Mouse (Mus musculus) R1 (cell line): Measurements from ENCODE around the gene Ghr.

Experiments
- DNase-seq: peaks from one replicate; pipeline ENCODE4 v3.0.0-alpha.2; 2018; ENCODE audit warnings: low read depth, low spot score

Gene Ghr

DNA sequence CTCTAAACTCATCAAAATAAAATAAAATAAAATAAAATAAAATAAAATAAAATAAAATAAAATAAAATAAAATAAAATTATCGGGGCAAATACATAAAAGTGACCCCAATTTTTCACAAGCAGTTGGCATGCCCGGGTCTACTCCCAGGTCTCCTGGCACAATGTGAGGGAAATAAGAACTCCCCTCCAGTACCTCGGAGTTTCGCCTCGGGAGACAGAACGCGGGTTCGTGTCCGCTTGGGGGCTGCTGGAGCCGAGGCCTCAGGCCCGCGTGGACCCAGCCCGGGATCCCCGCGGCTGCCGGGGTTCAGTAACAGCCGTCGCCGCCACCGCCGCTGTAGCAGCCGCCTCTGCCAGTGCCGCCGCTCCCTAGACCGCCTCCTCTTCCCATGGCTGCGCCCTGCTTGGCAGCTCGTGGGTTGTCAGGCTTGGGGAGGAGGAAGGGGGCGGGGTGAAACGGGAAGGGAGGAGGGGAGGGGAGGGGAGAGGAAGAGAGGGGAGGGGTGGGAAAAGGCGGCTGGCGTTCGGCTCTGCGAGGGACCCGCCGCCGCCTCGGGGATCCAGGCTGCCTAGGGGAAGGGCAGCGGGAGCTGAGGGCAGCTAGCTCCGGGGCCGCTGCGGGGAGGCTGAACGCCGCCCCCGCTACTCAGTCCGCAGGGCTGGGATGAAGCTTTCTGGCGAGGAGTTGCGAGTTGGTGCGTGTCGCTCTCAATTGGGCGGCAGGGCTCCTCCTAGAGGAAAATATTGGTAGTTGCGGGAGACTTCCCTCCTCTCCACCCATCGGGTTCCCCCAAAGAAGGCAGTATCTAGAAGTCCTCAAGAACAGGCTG, at the start of gene Ghr:
Gene Ghr (minus strand): TSS at position 686 of the 830 bp plus-strand sequence.
- DNase-seq: peak; percentile 90

DNA sequence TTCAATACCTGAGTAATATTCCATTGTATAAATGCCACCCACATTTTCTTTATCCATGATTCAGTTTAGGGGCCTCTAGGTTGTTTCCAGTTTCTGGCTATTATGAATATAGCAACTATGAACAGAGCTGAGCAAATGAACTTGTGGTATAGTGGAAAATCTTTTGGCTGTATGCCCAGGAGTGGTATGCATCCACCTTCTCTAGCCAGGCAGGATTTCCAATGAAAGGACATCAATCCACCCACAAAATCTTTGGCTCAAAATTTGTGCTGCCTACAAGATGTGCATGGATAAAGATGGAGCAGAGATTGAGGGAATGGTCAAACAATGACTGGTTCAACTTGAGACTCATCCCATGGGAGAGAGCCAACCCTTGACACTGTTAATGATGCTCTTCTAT, 39.5 kb upstream of the Ghr start:
- DNase-seq: no peak

DNA sequence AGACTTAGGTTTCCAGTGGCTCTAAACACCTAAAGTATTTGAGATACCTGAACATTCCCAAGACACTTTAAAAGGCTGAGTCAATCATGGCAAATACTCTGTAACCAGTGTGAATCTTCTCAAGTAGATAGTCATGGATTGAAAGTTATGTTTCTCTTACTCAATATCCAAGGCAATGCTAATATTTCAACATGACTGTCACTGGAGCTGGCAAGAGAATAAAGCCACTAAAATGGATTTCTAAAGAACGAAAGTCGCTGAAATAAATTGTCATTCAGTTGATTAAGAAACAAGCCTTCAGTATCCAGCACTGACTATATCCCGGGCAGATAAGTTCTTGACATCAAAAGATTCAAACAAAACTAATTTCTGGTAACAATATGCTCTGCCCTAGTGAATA, 37.1 kb upstream of the Ghr start:
- DNase-seq: no peak

DNA sequence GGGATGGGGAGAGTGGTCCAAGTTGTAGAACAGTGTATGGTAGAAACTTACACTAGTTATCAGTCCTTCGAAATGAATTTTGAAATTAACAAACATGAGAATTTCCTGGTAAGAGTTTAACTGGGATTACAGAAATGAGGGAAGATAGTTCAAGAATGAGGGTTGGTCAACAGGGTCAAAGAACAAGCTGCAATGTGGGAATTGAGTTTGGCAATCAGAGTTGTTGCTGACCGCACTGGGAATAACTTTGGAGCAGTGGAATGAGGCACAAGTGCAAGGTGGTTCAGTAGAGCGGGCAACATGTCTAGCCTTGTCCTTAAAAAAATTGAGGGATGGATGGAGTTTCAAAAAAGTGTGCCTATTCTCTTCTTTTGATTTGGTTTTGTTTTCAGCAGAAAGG, 35.0 kb upstream of the Ghr start:
- no peak for DNase-seq

DNA sequence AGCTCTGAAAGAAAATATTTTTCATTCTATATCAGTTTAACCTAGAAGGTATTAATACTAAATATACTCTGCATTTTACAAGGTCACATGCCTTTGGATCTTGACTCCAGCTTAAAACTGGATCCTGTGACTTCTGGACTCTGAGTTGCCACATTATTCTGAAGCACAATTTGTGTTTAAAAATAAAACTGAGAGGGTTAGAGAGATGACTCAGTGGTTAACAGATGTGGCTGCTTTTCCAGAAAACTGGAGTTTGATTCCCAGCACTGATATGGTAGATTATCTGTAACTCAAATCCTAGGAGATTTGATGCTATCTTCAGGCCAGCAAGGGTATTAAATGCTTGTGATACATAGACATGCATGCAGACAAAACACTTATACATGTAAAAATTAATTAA, 28.7 kb upstream of the Ghr start:
- DNase-seq: no peak

DNA sequence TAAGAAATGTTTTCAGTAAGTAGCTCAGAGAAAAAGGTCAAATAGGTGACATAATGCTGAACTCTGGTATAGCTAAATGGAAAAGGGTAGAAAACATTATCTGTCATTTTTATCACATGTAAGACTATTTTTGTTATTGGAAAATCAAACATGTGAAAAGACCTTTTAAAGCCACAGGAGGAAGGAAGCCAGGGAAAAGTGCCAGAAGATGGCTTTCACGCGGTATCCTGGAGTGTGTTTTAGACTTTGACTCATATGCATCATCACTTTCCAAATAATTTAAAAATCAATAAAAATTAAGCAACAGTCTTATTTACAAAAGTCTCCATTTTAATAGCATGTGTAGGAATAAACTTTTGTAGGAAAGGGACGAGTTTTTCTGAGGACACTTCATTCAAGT, 24.7 kb upstream of the Ghr start:
- no peak for DNase-seq

DNA sequence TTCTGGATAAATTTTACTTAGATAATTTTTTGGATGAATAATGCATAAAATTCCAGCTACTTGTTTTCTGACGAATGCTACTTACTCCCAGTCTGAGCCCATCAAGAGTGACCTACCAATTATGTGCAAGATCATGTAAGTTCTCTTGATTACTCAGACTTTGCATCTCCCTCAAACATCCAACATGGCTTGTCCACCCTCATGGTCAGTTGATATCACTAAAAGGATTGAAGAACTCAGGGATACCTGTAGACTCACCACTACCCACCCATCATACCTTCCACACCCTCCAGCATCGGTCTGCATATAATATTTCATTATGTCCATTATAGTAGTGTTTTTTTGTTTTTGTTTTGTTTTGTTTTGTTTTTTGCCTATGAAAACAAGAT, 18.8 kb upstream of the Ghr start:
- no peak for DNase-seq

DNA sequence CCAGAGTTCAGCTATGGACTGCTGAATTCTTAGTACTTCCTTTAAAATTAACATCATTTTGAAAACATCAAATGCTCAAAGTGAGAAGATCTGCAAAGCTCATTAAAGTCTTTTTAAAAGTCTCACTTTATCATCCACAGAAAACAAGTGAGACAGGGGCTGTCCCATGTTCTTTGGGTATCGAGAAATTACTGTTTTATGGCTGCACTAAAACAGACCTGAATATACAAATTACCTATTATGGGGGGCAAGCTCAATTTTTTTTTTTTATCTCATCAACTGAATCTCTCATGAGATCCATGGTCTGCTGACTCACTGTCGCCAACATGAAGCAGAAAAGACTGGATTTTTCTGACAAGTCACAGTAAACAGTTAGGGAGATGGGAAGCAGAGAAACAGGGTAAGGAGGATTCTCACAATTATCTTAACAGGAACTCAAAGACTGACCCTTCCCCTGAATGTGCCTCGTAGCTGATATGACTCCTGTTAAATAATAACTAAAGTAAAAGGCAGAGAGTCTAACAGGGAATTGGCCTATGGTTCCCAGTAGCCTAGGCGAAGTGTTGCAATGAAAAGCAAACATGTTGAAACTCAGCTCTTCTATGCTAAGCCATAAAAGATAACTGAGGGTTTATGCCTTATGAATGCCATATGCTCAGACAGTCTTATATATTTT, 18.3 kb upstream of the Ghr start:
- no peak for DNase-seq

DNA sequence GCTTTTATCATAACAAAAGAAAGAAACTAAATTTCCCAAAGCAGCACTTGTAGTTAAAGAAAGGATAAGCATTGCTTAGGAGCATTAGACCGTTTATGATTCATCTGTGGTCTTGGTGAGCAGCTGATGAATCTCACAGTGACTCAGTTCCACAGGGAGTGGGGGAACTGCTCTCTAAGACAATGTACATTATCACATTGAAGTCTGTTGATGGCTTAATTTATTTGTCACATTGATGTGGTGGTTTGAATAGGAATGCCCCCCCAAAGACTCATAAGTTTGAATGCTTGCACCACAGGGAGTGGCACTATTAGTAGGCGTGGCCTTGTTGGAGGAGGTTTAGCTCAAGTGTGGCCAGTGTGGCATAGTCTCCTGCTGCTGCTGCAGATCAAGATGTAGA, 4.6 kb upstream of the Ghr start:
- DNase-seq: no peak

DNA sequence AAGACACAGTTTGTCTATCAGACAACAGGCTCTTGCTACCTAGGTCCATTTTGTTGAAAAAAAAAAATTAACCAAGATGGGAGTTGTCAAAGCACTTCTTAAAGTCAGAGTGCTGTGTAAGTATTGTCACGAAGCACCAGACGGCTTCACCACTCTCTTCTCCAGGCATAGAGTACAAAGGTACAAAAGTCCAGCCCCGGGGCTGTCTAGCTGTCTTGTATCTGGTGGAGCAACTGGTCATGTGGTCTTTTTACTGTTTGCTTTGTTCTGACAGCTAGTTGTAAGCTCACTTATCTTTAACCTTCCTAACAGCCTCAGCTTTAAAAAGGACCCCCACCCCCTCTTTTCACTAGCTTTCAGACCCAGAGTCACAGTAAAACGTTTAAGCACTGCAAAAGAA, 1.1 kb upstream of the Ghr start:
- DNase-seq: no peak

DNA sequence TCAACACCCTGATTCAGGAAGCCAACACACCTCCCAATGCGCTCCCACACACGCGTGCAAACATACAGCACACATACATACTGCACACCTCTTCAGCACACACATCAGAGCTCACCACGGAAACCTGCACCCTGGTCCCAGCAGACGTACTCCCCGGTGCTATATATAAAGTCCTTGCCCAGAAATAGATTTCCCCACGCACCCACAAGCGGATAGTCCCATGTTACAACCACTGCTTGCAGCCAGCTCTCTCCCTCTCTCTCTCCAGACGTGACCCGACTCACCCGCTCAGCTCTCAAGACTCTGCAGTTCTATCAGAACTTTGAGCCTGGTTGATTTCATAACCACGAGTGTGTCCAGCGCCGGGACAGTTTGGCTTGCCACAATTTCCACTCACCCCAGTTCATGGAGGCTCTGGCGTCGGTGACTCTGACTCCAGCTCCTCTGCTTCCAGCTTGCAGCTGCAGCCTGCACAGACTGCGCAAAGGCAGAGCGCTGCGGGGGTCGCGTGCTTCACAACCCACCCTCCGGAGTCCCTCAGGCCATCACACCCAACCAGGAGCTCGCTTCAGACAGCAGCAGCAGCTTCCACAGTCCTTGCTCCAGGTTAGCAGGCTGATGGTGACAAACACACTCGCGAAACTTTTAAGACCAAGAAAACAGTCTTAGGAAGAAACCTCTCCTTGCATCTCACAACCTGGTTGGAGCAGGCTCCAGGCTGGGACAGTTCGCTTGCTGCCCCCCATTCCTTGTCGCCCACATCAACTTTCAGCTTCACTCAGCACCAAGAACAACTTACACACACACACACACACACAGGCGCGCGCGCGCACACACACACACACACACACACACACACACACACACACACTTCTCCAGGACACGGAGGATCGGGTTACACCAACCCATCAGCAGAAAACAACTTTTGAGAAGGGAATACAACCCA, 1.2 kb downstream of the Ghr start:
- peak; percentile 34 for DNase-seq

DNA sequence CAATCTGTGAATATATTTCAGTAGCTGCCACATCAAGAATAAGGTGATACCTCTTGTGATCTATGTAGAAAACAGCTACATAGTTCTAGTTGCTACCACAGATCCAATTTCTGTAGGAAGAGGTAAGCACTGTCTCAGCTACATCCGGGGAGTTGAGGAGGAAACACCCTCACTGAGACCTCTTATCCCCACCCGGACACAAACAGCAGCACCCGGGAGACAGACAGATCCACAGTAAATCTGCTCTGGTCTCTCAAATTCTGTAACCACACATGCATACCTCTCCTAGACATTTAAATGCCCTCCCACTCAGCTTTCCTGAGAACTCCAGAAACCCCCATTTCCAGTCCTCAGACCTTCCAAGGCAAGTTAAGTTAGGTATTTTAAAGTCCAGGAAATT, 2.0 kb downstream of the Ghr start:
- no peak for DNase-seq

DNA sequence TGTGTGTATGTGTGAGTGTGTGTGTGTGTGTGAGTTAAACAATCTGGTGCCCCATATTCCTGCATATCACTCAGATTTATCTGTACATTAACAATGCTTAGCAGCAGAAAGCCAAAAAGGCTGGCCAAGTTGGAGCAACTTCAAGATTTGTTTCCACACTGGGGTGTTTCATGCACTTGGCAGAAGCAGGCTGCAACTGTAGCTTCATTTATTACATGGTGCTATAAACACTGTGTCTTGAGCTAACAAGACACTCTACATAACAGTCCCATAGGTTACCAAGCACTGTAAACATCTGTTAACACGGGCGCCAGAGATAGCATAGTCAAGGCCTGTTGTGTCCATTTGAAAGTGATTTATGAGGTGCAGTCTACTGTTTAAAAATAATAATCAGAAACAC, 3.1 kb downstream of the Ghr start:
- DNase-seq: no peak

DNA sequence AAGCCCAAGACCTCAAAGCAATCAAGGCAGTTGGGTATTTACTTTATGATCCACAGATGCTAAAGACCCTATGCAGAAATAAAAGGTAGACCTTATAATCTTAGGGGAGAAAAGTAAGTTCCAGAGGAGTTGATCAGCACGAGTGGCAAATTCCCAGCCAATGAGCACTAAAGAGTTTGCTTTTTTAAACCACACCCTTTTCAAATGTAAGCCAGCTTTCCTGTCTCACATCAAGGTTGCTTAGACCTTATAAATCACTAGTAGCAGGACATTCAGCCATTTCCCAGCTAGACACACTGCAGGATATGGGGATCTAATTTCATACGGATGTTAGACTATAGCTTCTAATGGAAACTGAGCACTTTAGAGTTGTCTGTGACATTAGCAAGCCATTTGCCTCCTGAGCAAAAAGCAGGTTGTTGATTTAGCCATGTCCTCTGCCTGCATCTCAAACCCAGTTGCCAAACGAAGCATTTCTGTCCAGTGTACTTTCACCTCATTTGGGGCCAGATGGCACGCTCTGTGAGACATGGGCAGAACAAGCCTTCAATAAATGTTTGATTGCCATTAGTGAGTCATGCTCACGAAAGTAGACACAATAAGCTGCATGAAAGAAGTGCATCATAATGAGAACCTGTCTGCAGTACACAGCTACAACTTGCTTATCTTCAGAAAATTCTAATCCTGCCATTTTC, 4.9 kb downstream of the Ghr start:
- DNase-seq: no peak

DNA sequence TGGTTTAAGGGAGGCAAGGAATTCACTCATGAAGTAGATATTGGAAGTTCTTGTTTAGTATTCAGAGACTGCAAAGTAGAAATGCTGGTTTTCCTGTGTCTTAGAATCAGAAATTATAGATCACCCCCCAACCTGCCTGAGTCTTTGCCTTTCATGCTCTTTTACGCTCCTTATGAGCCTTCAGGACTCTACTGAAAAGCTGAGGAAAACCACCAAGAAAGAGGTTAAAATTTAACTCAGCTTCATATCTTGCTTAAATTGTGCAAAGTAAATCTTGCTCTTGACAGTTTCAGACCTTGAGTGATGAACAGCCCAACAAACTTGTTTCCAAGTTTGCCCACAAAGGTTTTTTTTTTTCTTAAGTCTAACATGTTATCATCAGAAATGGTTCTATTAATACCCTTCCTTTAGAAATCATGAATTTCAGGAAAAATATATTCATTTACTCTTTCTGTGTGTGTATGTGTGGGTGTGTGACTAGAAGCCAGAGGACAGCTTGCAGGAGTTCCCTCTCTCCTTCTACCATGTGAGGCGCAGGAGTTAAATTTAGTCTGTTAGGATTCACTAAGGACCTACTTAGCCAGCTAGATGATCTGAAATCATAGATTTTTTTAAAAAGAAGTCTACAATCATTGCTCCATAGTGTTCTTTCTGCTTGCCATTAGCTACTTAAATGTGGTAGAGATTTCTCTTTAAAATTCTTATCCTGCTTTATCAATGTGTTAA, 14.0 kb downstream of the Ghr start:
- no peak for DNase-seq

DNA sequence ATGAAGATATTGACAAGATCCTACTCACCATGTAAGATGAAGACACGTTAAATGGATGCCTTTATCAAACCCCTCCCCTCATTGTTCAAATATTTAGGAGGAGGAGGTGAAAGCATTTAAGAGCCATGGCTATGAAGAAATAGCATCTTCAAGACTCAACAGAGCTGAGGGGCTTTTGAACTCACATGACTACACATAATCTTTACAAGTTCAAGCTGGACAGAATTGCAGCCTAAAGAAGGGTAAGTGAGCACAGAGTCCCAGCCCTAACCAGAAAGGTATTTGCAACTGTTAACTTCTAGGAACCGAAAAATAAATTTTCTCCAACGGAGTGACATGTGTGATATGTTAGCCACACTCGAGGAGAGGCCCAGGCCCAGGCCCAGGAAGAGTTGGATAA, 18.7 kb downstream of the Ghr start:
- no peak for DNase-seq

DNA sequence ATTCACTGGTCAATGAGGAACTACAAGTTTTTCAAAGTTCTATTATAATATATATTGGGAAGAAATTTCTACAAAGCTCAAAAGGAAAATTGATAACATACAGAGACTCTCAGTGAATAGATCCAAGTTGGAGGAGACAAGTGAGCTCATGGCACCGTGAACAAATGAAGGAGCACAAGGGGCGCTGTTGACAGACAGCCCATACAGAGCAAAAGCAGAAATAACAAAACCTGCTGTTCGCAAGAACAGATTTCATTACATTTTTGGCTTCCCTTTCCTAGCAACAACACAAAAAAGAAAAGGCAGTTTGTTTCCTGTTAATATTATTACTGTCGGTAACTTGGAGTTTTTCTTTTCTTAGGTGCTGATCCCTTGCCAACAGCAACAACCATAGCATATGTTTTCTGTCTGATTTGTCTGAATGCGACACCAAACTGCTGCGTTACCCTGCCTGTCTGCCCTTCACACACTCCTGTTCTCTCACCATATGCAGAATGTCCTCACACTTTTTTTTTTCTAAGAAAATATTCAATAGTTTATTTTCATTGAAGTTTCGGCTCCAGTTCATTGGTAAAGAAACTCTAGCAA, 19.3 kb downstream of the Ghr start:
- no peak for DNase-seq

DNA sequence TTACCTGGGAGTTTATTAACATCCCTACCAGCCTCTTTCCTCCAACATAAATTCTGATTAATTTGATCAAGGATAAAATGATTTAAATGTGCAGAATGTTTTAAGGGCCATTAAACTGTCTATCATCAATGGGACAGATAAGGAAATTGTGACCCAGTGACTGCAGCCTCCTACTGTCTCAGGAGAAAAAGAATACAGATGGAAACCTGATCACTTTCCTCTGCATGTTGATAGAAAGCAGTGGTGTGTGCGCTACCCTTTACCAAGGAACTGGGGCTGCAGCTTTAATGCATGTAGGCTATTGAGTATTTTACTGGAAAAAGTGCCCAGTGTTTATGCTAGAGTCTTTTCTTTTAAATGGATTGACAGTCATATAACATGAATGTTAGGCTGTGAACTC, 19.8 kb downstream of the Ghr start:
- no peak for DNase-seq

DNA sequence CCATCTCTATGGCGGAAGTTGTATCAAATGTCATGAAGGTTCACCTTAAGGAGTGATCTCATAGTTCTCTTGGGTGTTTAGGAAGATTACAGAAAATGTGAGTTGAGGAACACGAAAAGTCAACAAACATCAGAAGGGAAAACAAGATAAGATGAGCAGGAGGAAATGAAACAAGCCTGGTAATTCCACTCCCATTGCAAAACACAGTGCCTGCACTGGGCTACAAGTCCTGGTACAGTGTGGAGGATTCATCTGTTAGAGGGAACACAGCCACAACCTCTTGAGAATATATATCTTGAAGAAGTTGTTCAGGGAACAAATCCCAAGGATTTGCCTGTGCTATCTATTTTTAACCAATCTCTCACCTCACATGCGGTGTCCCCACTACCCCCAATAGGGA, 24.8 kb downstream of the Ghr start:
- DNase-seq: no peak

DNA sequence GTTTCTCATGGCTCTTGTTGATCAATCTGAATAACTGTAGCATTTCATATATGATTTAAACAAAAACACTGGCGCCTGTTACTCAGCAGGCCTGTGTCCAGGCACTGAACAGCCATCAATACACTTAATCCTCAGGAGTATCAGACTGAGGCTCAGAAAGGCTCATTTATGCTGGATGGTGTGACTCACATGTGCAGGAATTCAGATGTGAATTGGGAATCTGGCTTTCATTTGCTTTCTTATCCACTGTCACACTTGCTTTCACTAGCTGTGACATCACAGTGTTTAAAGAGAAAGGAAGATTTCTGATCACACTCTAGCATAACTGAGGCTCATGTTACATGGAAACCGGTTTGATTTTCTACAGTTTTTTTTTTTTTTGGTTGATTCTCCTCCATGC, 39.0 kb downstream of the Ghr start:
- no peak for DNase-seq
